Mouse (Mus musculus) liver (tissue): Measurements from ENCODE around the gene Smg6.

Experiments
- DNase-seq: peaks from one replicate; pipeline ENCODE4 v3.0.0-alpha.2; 2020; ENCODE audit warnings: mixed read lengths

Smg6 gene

DNA sequence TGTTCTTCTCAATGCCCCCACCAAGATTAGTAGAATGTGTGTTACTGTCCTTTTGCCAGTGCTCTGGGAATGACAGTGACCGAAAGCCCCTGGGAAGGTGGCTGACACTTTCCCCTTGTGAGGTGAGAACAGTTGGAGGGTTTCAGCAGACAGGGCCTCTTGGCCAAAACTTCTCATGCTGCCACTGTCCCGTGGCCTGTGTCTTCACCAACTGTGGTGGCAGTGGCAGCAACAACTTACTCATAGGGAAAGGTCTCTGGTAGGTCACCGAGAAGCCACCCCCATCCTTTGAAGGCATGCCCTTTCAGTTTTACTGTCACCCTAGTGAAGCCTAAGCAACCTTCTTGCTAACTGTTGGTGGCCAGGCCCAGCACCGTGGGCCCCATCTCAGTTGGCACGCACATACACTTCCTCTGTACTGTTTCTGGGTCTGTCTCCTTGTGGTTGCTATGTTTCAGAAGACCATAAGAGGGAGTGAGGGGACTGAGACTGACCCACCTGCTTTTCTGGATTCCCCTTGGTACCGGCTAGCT is 228.5 kb downstream of the Smg6 start:
- no peak for DNase-seq

DNA sequence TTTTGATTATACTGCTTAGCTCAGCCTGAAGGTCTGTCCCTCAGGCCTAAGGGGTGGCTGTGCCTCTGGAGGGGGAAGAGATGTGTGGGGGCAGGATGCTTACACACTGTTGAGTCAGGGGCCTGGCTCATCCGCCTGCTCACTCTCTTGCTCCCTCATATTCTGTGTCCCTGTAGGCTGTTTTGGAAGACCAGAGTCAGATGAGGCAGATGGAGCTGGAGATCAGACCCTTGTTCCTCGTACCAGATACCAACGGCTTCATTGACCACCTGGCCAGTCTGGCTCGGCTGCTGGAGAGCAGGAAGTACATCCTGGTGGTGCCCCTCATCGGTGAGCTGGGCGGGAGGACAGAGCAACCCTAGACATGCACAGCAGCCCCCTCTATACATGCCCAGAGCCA is 230.4 kb downstream of the Smg6 start:
- no peak for DNase-seq

DNA sequence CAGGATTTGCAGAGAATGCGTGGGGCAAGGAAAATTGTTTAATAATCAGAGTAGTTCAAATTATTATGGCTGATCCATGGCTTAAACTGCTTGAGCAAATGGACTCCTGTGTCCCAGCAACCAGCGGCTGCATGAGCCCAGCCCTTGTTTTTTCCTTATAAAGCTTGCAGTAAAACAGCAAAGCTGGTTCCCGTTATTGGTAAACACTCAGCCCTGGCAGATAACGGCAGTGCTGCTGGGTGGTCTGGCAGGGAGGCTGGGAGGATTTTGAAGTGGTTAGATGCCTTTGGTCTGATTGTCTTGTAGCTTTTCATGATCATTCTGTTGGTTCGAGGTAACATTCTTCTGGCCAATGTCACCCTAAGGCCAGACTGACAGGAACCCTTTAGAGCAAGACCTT is 230.8 kb downstream of the Smg6 start:
- DNase-seq, result no peak

DNA sequence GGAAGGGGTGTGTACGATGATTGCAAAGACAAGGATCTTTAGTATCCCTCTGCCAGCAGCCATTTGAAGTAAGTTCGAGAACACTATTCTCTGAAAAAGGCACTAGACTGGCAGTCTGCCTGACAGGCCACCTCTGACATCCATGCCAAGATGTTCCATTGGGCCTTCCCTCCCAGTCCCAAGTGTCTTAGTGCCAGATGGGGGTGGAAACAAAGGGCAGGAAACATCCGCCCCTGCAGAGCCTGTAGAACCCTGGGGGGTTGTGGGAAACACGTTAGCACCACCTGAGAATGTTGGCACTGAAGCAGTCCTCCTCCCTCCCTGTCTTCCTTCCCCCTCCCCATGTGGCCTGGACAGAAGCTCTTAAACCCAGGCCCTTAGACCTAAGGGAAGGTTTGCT is 231.4 kb downstream of the Smg6 start:
- DNase-seq, result no peak

DNA sequence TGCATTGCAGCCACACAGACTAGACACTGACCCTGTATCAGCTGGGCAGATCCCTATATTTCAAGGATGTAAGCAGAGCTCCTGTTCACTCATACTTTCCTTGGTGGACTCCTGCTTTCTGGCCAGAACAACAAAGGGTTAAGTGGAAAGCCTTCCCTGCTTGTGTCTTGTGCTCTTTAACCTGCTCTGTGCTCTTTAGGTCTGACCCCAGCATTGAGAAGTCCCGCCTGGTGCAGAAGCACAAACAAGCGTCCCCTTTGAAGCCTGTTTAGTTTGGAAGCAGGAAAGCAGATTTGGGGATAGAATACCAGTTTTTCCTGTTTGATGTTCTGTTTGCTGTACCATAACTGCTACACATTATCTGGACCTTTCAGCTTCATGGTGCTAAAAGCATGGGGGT is 232.3 kb downstream of the Smg6 start:
- no peak for DNase-seq

DNA sequence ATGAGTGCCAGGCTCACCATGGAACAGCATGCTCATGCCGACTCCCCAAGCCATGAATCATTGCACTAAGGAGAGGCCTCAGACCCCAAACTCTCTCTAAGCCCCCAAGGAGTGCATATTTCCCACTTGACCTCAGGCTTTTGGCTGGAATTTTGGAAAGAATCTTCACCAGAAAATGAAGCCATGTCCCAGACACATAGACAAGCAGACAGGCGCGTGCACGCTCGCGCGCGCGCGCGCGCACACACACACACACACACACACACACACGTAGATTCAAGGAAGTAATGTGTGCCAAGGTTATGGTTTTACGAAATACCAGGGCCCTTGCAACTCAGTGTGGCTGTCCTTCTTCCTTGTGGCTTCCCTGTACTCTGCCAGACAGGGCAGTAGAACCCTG is 232.8 kb downstream of the Smg6 start:
- DNase-seq, result no peak

DNA sequence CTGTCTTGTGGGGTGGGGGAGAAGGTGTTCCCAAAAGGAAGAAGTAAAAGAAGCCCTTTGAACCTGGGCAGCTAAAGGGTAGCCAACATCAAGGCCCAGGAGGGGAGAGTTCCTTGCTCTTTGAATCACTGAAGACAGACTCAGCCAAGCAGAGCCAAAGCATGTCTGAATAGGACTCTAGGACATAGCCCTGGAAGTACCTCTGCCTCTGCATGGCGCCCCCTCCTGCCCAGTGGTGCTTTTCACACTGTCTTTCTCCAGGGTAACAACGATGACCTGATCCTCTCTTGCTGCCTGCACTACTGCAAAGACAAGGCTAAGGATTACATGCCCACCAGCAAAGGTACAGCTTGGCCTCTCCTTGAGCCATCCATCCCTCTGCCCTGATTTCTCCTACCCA is 233.9 kb downstream of the Smg6 start:
- DNase-seq, result no peak

DNA sequence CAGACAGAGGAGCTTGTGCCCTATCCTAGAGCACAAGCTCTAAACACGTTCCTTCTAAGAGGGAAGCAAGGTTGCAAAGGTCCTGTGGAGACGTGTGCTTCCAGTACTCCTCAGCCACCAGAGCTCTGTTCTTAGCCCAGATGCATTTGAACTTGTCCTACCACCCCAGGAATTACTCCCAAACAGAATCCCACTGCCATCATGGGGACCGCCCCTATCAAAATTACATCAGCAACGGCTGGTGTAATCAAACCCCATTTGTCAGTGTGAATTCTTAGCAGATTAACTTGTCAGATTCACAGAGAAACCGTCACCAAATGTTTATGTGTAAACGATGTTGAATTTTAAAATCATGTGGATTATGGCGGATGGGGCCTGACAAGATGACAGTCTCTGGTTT is 235.3 kb downstream of the Smg6 start:
- no peak for DNase-seq

DNA sequence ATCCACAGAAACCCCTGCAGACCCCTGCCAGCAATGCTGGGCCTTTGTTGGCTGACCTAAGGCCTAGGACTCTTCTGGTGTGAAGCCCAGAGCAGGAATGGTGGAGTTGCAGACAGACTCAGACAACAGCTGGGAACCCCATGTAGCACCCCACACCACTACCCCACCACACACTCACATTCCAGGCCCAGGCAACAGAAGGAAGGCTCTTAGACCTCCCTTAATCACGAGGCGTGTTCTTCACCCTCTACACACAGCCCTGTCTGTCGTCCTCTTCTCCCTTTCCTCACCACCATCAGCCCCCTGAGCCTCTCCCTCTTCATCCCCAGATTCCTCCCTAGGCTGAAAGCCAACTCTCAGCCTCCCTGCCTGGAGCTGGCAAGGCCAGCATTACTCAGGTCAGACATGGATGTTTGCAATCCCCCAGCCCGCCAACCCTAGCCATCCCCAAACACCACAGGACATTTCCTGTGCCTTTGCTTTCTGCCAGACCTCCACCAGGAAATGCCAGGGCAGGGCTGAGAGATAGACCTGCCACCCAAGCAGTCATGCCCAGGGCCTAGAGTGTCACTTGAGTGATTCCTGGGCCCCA is 235.9 kb downstream of the Smg6 start:
- no peak for DNase-seq

DNA sequence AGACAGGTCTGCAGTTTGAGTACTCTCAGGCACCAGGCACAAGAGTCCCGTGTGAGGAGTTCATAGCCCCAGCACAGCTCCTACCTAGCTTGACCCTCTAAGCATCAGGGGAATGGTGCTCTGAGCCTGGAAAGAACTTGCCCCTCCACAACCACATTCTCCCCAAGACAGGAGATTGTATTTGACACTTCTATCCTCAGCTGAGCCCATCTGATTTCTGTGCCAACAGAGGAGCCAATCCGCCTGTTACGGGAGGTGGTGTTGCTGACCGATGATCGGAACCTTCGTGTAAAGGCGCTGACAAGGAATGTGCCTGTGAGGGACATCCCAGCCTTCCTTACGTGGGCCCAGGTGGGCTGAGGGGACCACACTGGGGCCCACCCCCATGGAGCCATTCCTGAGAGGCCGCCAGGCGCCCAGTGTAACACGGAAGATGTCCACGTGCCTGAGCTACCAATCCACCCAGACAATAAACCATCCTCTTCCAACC is 237.0 kb downstream of the Smg6 start:
- no peak for DNase-seq

DNA sequence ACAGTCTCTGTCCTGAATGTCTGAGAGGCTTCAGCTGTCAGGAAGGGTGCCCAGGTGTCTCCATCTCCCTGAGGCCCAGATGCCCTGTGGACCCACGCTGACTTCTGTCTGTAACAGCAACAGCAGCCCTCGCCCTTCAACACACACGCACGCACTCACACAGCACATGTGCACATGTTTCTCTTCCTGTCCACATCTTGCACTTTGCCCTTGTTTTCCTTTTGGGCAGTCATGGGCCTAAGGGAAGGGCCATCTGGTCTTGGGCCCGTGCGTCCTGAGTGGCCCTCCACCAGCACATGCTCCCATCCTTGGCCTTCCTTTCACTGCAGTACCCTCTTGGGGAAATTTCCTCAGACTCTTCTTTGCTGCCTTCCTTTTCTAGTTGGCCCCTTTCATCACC is 237.8 kb downstream of the Smg6 start:
- DNase-seq, result no peak

DNA sequence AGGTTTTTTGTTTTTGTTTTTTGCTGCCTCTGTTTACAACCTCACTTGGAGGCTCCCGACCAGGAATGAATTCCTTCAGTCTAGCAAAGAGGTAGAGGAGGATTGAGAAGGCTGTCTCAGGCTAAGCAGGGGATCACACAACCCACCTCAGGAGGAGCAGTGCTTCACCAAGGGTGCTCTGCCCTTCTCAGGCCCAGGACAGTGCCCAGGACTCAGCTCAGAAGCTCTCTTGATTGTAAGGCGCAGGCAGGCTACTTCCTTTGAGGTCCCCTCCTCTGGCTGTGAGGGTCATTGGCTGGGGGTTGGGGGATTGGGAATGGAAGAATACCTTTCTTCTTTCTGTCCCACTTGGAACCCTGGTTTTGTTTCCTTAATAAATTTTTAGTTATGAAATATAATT is 238.4 kb downstream of the Smg6 start:
- no peak for DNase-seq

DNA sequence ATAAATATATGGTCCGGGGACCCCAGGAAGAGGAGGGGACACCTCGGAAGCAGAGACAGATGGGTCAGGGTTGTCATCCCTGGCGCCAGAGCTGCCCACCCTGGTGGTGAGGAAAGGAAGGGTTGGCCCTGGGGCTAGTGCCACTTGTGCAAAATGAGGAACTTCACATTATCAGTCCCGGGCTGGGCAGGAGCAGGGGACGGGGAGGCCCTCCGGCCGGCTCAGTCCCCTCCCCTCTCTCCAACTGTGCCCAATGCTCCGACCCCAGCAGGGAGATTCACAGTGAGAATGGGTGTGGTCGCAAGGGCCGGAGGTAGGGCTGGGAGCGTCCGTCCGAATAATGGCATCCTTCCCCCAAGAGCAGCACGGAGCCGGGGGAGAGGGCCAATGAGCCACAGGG is 239.1 kb downstream of the Smg6 start:
- DNase-seq, result no peak

DNA sequence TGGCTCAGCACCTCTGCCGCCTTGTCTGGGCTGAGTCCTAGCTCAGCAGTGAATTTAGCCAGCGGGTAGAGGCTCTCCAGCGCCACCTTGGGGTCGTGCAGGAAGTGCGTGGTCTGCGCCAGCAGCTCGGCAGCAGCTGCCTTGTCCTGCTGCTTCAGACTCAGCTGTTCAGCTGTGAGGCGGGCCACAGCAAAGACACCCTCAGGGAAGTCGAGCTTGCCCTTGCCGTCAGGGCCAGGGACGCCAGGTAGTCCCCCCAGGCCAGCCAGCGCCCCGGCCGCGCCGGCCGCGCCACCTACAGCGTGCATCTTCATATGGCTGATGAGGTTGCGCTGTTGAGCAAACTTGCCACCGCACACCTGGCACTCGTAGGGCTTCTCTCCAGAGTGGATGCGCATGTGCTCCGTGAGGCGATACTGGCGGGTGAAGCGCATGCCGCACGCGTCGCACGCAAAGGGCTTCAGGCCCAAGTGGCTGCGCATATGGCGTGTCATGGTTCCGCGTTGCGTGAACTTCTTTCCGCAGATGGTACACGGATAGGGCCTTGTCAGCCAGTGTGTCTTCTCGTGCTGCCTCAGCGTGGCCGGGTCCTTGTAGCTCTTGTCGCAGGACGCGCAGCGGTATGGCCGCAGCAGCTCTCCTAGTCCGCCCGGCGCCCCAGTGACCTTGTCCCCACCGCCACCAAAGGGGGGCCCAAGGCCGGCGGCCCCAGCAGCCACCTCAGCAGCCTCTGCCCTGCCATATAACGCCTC is 240.0 kb downstream of the Smg6 start:
- DNase-seq, result peak; percentile 79

DNA sequence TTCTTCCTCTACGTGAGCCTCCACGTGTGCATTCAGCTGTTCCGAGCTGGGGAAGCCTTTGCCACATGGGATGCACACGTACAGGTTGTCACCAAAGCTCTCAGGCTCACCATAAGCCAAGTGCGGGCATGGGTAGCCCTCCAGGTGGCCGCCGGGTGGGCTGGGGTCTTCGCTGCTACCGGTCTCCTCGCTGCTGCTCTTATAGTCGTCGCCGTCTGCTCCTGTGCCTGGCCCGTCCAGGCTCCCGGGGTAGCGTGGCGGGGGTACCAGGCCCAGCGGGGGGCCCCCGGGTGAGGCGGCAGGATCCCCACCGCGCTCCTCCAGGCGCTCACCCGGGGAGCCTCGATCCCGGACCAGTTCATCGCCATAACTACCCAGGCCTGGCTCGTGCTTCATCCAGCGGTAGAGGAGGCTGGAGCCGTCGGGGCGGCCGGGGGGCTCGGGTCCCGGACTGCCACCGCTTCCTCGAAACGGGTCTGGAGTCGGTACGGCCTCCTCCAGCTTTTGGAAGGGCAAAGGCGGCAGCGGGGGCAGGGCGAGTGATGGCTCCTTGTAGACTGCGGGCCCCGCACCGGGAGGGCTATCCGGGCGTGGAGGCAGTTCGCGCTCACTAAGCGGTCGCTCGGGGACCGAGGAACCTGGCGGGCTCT is 240.7 kb downstream of the Smg6 start:
- no peak for DNase-seq

DNA sequence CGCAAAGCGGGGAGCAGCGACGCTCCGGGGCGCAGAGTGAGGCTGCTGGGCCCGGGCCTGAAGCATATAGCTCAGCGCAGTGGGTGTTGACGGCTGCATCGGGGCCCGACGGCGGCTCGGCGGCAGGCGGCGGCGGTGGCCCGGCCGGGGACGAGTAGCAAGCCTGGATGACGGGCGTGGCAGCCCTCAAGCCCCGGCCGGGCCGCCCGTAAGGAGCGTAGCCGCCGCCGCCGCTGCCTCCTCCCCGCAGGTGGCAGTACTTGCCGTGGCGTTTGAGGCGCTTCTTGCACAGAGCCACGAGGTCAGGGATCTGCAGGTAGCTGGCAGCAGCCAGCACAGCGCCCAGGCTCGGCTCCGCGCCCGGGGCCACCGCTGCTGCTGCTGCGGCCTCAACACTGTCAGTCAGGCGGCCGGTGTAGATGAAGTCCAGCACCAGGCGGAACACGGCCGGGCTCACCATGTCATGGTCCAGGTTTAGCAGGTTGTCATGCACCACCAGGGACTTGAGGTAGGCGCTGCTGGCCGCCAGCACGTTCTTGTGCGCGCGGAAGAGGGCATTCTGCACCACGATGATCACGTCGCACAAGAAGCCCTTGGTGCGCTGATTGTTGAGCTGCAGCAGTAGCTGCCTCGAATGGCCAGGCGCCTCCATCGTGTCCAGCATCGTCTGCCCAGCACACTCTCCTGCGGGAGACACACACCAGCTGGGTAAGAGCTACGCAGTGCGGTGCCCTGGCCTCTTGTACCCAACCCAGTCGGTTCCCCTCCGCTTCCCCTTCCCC is 241.4 kb downstream of the Smg6 start:
- no peak for DNase-seq

DNA sequence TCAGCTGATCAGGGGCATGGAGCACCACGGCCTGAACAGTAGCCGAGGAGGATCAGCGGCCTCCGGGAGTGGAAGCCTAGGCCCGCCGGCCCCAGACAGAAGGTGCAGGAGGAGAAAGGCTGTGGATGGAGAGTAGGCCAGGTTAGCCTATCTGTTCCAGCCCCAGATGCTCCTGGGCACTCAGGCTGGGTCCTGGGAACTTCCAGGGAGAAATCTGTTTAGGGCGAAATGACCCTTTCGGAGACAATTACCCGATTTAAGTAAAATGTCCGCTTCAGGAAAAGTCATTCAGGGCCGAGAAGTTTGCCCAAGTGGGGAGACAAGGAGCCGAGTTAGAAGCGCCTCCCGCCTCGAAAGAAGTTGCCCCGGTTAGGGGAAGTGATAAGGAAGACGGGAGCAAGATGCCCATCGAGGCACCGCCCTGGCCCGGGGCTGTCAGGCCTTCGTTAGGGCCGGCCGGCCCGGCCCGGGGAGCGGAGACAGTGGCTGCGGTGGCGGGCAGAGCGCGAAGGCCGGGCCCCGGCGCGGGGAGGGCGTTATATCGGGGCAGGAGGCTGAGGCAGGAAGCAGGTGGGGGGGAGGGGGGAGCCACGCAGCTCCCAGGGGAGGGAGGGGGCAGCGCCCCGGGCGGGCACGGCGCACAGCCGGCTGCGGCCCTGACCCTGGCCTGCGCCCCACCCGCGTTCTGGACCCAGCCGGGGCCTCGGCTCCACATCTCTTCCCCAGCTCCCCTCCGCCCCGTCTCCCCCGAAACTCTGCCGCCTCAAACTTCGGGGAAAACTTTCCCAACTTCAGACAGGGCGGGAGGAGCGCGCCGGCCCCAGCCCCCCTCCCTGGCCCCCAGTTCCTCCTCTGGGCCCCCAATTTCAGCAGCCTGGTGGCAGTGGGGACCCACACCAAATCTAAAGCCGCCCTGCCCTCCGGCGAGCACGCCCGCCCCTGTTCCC is 242.3 kb downstream of the Smg6 start:
- DNase-seq, result no peak

DNA sequence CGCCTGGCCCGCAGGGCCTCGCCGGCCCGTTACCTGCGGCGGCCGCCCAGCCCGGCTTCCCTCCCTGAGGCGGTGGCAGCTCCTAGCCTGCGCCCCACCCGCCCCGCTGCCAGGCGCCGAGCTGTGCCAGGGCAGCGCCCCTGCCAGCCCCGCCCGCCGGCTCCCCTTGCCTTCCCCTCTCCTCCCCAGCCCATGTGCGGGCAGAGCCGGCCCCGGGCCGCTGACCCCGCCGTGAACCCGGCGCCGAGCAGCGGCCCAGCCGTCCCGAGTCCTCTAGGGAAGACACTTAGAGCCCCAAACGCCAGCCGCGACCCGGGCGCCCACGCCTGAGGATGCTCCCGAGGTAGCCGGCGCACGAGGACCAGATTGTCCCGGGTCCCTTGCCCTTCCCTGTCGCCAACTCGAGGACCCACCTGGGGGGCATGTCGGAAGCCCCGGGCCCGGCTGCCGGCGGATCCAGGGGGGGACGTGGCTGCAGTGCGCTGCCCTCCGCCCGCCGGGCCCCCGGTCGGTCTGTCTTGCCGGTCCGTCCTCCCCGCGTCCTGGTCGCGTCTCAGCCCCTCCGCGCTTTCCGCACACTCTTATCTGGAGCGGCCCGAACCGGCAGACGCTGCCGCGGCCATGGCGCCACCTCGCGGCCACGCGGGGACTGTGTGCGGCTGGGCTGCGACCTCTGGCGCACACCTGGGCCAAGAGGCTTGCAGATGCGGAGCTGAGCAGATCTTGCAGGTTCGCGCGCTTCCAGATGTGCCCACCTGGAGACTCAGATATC is 243.2 kb downstream of the Smg6 start:
- DNase-seq, result peak; percentile 82

DNA sequence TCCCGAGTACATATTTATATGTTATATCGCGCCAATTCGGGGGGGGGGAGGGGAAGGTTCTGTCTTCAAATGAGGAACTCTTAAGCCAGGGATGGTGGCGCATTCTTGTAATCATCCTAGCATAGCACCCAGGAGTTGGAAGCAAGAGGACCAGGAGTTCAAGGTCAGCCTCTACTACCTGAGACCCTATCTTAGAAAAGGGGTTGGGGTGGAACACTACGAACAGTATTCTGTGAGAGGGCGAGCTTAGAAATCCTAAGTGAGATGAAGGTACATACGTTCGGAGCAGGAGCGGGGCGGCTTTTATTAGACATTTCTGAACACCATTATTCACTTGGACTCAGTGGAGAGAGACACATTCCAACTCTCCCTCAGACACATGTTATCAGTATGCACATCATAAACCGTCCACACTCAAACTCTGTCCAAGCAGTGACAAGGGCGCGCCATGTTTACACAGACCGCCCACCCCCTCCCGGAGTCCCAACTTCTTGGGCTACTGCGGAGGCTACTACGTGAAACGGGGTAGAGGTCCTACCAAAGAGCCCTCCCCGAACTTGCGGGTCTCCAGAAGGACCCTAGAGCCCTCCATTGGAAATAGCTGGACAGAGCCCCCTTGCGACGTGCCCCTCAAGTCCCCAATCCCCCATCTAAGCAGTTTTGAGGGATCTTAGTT is 243.9 kb downstream of the Smg6 start, which contains the start of gene Hic1:
Hic1 (minus strand) TSS at position 115 of the 676 bp plus-strand sequence.
- DNase-seq, result no peak

DNA sequence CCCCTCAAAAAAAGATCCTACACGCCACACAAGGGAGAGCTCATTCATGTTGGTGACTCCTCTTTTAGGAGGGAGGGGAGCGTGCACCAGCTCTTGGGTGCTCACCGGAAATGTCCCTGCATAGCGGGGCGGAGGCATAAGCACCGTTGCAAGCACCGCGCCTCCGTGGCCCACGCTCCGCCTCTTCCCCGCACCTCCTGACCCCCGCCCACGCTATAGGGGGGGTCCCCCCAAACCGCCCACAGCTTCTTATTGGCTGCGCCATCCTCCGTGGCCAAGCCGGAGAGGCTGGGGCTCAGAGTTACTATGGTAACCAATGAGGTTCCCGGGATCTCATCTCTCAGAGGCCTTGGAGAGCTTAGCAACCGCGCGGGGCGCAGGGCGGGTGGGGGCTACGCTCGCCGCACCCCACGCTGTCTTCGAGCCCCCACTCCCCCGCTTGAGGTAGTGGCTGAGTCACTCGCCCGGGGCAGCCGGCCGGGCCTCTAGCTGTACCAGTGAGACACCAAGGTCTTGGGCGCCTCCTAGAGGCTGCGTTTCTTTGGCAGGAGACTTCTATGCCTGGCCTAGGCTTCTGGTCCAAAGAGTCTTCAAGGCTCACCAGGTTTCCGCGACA is 244.6 kb downstream of the Smg6 start:
- DNase-seq, result peak; percentile 88
